ENCODE assay signal across 11 mouse cellular contexts in the genomic region with DNA sequence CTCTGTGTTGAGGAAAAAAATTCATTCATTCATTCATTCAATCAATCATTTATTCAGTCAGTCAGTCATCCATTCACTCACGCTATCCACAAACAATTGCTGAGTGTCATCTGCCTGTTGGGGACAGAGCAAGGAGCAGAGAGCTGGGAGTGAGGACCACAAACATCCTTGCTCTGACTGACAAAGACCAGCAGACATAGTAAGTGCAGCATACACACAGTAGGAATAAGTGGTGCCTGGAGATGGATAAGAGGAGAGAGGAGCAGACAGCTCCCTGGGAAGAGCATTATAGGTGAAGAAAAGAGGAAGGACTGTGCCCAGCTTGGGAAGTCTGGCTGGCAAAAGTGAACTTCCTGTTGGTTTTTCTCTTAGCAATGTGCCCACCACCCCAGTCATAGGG. TPM values are rescaled to one million over a fixed set of nuclear protein-coding genes. Genes with fewer than 3 reads are reported as not detected.
A peak's percentile ranks its signal among the peaks of the same experiment; 100 is the strongest.
DNase-seq lines count a peak whose midpoint lies in the region; ATAC-seq lines count a peak whose summit lies in the region.
"Had no signal": no experiment of that assay in that cellular context is flagged by ENCODE, and none has a peak within 500 bp of the region (broad histone marks: within the 10 kb centered on the region; RNA-seq: fewer than 3 reads in every experiment).

No protein-coding gene starts in this region.

- H3K9me3 ChIP-seq in hindbrain, embryonic 10.5 days, result no peaks in the 10 kb centered on the region
- H3K9me3 ChIP-seq in hindbrain, embryonic 13.5 days, result no peaks in the 10 kb centered on the region
- H3K9me3 ChIP-seq in neural tube, embryonic 12.5 days, result no peaks in the 10 kb centered on the region
- H3K9me3 ChIP-seq in intestine, embryonic 16.5 days (ENCODE audit: control insufficient read depth, low read length), result no peaks in the 10 kb centered on the region
- H3K9me3 ChIP-seq: embryonic facial prominence, embryonic 12.5 days; midbrain, embryonic 15.5 days had no signal

- no peak overlapping the region for H3K4me2 ChIP-seq in hindbrain, embryonic 13.5 days
- peak overlapping the region; percentile 43 for H3K4me2 ChIP-seq in neural tube, embryonic 12.5 days (replicated peaks)
- peak overlapping the region; percentile 39; the same call in 1 of the 2 replicates for H3K4me2 ChIP-seq in intestine, embryonic 16.5 days (ENCODE audit: low read depth, low read length)

- H3K4me1 ChIP-seq in hindbrain, embryonic 10.5 days (replicated peaks), result peaks cover 9% of the 10 kb centered on the region
- H3K4me1 ChIP-seq in hindbrain, embryonic 13.5 days (replicated peaks), result peaks cover 5% of the 10 kb centered on the region
- peaks cover 8% of the 10 kb centered on the region; the same call in 1 of the 2 replicates for H3K4me1 ChIP-seq in neural tube, embryonic 12.5 days
- H3K4me1 ChIP-seq in intestine, embryonic 16.5 days (ENCODE audit: control insufficient read depth, insufficient read depth, low read length), result peaks cover 3% of the 10 kb centered on the region; the same call in 1 of the 2 replicates
- H3K4me1 ChIP-seq: embryonic facial prominence, embryonic 12.5 days; midbrain, embryonic 15.5 days had no signal

- H3K9ac ChIP-seq in hindbrain, embryonic 13.5 days, result no peak overlapping the region
- H3K9ac ChIP-seq in neural tube, embryonic 12.5 days, result no peak overlapping the region
- H3K9ac ChIP-seq in intestine, embryonic 16.5 days (ENCODE audit: low read depth, low read length), result peak overlapping the region; percentile 27; the same call in 1 of the 2 replicates
- H3K9ac ChIP-seq: embryonic facial prominence, embryonic 12.5 days; midbrain, embryonic 15.5 days had no signal

- H3K4me3 ChIP-seq in hindbrain, embryonic 10.5 days, result peak overlapping the region; percentile 29; the same call in 1 of the 2 replicates
- no peak overlapping the region for H3K4me3 ChIP-seq in hindbrain, embryonic 13.5 days
- no peak overlapping the region for H3K4me3 ChIP-seq in neural tube, embryonic 12.5 days
- 0 out of 2 replicates have a peak overlapping the region, but pooled peaks have one; percentile 13 for H3K4me3 ChIP-seq in intestine, embryonic 16.5 days (ENCODE audit: low read length)
- H3K4me3 ChIP-seq: embryonic facial prominence, embryonic 12.5 days; midbrain, embryonic 15.5 days had no signal

- no peaks in the 10 kb centered on the region for H3K36me3 ChIP-seq in hindbrain, embryonic 10.5 days
- no peaks in the 10 kb centered on the region for H3K36me3 ChIP-seq in hindbrain, embryonic 13.5 days
- H3K36me3 ChIP-seq in neural tube, embryonic 12.5 days, result no peaks in the 10 kb centered on the region
- H3K36me3 ChIP-seq in intestine, embryonic 16.5 days (ENCODE audit: control insufficient read depth, insufficient read depth, low read length), result no peaks in the 10 kb centered on the region
- H3K36me3 ChIP-seq: embryonic facial prominence, embryonic 12.5 days; G1E; midbrain, embryonic 15.5 days had no signal

- no peaks in the 10 kb centered on the region; the same call in 1 of the 2 replicates for H3K27me3 ChIP-seq in hindbrain, embryonic 10.5 days (ENCODE audit: insufficient read depth, poor library complexity, severe bottlenecking)
- no peaks in the 10 kb centered on the region for H3K27me3 ChIP-seq in hindbrain, embryonic 13.5 days
- no peaks in the 10 kb centered on the region for H3K27me3 ChIP-seq in neural tube, embryonic 12.5 days (replicated peaks)
- no peaks in the 10 kb centered on the region for H3K27me3 ChIP-seq in intestine, embryonic 16.5 days (replicated peaks; ENCODE audit: control insufficient read depth, insufficient read depth, low read length)
- H3K27me3 ChIP-seq: midbrain, embryonic 15.5 days had no signal

- DNase-seq in hindbrain, embryonic 10.5 days (ENCODE audit: low spot score), result no peak
- DNase-seq in neural tube, embryonic 10.5 days (ENCODE audit: extremely low spot score, low spot score), result no peak
- DNase-seq in B cell, adult 2 months, result no peak
- DNase-seq in urinary bladder, postnatal 4 days (ENCODE audit: low spot score in 2 of 2), result no peak

- WGBS in hindbrain, embryonic 10.5 days, result 65% methylated on average over 1 of the region's 1 CpGs
- WGBS in hindbrain, embryonic 13.5 days, result 68% methylated on average over 1 of the region's 1 CpGs
- WGBS in neural tube, embryonic 12.5 days, result 83% methylated on average over 1 of the region's 1 CpGs
- 78% methylated on average over 1 of the region's 1 CpGs for WGBS in intestine, embryonic 16.5 days

- H3K27ac ChIP-seq in hindbrain, embryonic 10.5 days, result peak overlapping the region; percentile 79
- H3K27ac ChIP-seq in hindbrain, embryonic 13.5 days, result no peak overlapping the region
- H3K27ac ChIP-seq in neural tube, embryonic 12.5 days, result no peak overlapping the region
- peak overlapping the region; percentile 19; the same call in 1 of the 2 replicates for H3K27ac ChIP-seq in intestine, embryonic 16.5 days (ENCODE audit: low read length)
- H3K27ac ChIP-seq: embryonic facial prominence, embryonic 12.5 days; midbrain, embryonic 15.5 days had no signal

- no peak for ATAC-seq in hindbrain, embryonic 13.5 days (ENCODE audit: low FRiP score)
- ATAC-seq in neural tube, embryonic 12.5 days (ENCODE audit: low FRiP score, low read depth), result no peak
- peak; percentile 36 for ATAC-seq in intestine, embryonic 16.5 days
- peak; percentile 42 for ATAC-seq in megakaryocyte progenitor cell, adult 5-6 weeks (replicated peaks; ENCODE audit: poor library complexity)

RNA-seq across cellular contexts. Expression of a gene that starts 21.0 kb away (rescaled TPM):
- polyA plus RNA-seq in hindbrain, embryonic 10.5 days (2016; fragmentation: Nextera tagmentation; extraction: Ambion mirVana), result 2.4 and 2.9 TPM in 2 replicates
- polyA plus RNA-seq in hindbrain, embryonic 13.5 days (2015; fragmentation: Nextera tagmentation; extraction: Ambion mirVana), result 4.6 and 5.0 TPM in 2 replicates
- 3.6 and 4.3 TPM in 2 replicates for polyA plus RNA-seq in neural tube, embryonic 12.5 days (2016; fragmentation: Nextera tagmentation; extraction: Ambion mirVana)
- polyA plus RNA-seq in intestine, embryonic 16.5 days (2015; fragmentation: Nextera tagmentation; extraction: Ambion mirVana), result 4.0 and 4.7 TPM in 2 replicates
- total RNA-seq in megakaryocyte progenitor cell, adult 5-6 weeks (2015), result 0.02 TPM in 1 of 2 replicates, not detected in the other
- total RNA-seq in megakaryocyte progenitor cell, adult 5-6 weeks (2017), result not detected in 2 replicates
- polyA plus RNA-seq: G1E had no signal

Comparison
In these comparisons a context has a peak if more than half of its experiments do, and no peak if none do; other contexts are left out.
1. H3K27ac ChIP-seq: peak in hindbrain, embryonic 10.5 days (single experiment) and intestine, embryonic 16.5 days (single experiment); none in hindbrain, embryonic 13.5 days (single experiment) and neural tube, embryonic 12.5 days (single experiment).
2. H3K4me3 ChIP-seq: peak in hindbrain, embryonic 10.5 days (single experiment) and intestine, embryonic 16.5 days (single experiment); none in hindbrain, embryonic 13.5 days (single experiment) and neural tube, embryonic 12.5 days (single experiment).
3. ATAC-seq: peak in intestine, embryonic 16.5 days (single experiment) and megakaryocyte progenitor cell, adult 5-6 weeks (single experiment); none in hindbrain, embryonic 13.5 days (single experiment) and neural tube, embryonic 12.5 days (single experiment).